Mouse (Mus musculus) frontal cortex, postnatal 36 days (tissue): ENCODE results near the gene Ankrd63.

Source experiments
- DNase-seq, 2 experiments: peaks; one replicate each; pipeline ENCODE4 v3.0.0; 2022; ENCODE audit warnings: low spot score in 2 of 2

Ankrd63 gene

DNA sequence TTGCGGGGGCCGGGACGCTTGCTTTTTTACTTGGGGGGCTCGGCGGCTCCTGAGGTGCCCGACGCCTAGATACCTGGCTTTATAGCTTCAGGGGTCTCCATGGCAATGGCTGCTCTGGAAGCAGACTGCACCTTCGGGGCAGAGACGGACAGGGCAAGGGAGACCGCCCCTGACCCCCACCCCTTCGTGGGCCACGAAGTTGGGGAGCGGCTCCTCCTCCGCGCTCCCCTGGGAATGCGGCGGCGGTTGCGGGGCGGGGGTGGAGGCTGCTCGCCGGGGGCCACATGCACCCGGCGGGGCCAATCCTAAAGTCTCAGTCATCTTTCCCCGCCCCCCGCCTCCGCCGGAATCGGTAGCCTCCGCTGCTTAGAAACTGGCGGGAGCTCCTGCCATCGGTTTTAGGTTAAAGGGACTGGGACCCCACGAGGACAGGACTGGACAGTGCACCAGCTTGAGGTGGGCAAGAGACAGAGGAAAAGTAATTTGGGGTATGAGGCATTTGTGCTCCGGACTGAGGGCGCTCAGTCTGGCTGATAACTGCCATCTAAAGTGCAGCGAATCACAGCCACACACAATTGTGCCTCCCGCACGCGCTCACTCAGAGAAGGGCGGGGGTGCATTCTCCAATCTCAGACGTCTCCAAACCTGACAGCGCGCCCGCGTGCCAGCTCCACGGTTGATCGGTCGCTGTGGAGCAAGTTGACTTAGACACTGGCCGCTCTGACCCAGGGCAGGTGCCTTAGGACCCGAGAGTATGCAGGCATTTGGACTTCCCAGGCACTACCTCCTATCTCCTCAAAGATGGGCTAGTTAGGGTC, at the start of gene Ankrd63:
Gene Ankrd63, minus strand, starts transcription at position 51 of the 818 bp plus-strand sequence.
- DNase-seq, result peak in 1 of 2 experiments; percentile 56

DNA sequence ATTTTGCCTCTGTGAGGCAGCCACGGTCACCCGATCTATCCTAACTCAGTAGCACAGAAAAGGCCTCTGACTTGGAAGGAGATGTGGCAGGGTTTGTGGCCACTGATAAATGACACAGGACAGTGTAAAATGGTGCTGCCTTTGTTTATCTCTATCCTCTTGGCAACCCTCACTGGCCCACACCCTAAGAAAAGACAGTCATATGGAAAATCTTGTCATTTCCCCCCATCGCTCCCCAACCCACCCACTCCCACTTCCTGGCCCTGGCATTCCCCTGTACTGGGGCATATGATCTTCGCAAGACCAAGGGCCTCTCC, 49.0 kb upstream of the Ankrd63 start:
- DNase-seq, result no peak

DNA sequence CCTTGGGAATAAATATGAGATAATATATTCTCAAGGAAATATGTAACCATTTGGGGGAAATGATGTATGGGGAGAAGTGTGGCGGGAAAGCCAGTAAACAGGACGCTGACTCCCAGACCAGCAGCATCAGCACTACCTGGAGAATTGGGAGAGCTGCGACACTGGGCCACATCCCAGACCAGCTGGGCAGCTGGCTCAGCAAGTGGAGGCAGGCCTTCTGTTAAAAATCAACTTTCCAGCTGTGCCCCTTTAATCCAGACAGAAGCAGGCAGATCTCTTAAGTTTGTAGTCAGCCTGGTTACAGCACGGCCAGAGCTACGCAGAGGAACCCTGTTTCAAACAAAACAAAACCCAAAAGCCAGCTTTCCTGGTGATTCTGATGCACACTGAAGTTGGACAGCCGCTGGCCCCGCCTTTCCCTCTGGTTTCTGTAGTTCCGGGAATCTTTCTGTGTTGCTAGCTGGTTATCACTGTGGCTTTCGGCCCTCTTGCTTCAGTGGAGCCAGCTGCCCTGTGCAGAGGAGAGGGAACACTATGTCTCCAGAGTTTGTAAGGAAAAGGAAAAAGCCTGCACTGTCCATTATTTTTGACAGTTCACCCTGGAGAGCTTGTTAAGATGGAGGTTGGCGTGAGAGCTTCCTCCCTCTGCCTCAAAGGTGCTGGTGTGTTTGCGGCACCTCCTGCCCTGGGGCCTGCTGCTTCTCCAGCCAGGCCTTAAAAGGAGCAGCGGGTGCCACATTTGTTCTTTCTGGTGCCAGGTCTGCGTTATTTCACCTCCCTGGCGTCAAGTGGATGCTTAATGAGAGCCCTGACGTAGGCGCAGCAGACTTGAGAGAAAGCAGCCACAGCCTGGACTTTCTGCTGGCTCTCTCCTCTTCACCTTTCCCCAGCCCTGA, 48.4 kb upstream of the Ankrd63 start:
- no peak for DNase-seq

DNA sequence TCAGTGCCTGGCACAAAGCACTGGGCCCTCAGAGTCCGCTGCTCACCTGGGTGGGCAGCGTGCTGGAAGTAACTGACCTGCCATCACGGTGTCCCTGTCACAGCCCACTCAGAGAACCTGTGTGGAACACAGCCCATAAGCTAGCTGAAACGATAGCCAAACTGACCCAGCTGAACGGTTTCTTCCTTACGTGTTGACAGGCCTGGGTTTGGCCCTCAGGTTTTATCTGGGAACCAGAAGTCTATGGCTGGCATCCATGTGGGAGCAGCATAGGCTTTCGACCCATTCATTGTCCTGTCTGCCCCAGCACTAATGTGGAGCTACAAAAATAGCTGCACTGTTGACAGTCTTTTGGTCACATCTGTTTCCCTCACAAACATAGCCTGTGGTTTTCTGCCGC, 46.7 kb upstream of the Ankrd63 start:
- DNase-seq, result no peak

DNA sequence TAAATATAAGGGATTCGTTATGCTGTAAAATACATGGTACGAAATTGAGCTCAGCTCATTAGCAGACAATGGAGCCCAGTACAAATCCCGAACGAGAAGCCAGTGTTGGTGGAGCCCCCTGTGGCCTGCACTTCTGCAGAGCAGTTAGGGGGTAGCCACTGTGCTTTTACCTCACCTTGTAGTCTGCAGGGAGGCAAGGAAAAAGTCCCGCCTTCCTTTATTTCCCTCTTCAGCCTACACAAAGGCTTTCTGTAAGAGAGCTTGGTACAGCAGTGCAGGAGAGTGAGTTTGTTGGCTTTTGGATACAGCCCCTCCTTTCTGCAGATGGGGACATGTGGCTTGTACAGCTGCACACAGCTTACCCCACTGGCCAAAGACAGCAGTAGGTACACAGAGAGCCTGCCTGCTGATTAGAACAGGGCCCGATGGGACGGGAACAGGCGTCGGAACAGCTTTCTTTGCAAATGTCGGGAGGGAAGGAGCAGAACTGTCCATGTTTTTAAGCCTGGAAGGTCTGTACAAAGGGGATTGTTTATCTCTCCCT, 45.6 kb upstream of the Ankrd63 start:
- DNase-seq, result no peak

DNA sequence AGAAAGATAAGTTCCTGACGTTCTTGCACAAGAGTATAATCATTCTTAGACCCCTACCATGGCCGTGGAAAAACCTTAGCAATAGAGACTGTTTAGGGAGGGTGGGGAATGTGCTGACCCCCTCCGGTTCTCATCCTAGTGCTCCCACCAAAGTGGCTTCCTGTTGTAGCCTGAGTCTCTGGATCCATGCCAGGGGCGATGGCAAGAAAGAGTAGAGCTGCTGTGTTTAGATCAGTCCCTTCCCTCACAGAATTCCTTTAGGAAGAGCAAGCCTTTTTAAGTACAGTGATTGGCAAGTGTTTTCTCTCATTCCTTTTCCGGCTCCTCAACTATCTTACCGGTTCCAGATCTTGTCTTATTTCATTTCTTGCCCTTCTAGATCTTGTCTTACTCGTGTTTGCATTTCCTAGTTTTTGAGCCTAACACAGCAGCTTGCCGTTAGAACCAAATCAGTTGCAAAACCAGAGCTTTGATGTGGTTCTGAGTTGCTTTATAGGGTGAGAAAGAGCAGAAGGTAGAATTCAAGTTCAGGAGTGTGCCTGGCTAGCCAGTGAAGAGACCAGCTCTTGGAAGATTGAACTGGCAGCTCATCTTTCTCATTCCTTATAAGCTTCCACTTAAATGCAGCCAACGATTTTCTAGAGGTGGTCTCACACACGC, 43.7 kb upstream of the Ankrd63 start:
- no peak for DNase-seq

DNA sequence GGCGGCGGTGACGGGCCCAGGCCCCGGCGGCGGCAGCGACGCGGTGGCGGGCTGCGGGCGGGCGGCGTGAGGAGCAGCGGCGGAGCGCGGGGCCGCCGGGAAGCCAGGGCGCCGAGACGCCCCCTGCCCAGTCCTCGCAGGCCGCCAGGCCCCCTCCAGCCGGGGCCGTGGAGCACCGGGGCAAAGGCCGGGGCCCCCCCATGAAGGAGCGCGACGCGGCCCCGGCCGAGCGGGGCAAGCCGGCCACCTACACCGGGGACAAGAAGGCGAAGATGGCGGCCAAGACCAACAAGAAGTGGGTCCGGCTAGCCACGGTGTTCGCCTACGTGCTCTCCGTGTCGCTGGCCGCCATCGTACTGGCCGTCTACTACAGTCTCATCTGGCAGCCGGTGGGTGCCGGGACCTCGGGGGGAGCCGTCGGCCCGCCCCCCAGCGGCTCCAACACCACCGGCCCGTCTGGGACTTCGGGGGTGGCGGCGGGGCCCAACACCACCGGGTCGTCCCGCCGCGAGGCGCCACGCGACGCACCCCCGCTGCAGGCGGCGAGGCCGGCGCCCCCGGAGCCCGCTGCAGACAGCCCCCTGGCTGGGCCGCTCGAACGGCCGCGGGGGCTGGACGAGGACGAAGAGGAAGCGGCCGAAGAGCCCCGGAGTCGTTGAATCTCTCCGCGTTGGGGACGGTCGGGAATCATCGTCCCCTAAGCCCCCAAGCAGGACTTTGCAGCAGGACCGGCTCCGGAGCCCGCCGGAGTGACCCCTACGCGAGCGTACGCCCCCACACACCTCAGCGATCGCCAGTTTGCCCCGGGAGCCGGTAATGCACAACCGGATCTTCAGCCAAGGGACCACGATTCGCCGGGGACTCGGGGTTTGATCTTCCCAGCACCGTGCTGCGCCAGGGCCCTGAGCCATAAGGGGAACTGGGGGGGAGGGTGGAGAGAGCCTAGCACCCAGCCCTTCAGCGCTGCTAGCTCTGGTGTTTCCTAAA, 42.4 kb upstream of the Ankrd63 start:
- DNase-seq, result no peak

DNA sequence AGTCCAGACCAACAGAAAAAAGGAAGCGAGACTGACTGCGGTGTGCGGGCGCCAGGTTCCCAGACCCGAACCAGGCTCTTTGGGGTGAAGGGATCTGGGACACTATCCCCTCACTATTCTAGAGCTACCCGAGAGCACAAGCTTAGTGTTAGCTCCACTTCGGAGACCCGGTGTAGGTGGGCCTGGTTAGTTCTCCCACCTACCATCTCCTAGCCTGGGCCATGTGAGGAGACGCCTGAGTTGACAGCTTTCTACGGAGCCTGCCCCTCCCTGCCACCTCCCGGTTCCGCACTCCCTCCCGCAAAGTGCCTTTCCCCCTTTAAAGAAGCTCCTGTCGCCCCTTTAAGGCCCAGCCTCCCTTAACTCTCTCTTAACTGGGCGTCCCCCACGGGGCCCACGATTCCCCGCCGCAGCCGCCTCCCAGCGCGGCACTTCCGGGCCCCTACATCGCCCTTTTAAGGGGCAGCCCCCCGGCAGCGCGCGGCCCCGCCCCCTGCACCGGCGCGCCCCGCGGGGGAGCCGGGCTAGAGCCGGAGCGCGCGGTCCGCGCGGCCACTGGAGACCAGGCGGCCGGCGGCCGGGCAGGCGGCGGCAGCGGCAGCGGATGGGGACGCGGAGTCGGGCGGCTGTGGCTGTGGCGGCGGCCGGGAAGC, 41.6 kb upstream of the Ankrd63 start, which contains the start of gene Inafm2:
Gene Inafm2, plus strand, starts transcription at position 527 of the 653 bp plus-strand sequence.
- DNase-seq, result peak; percentile 89 to 93

DNA sequence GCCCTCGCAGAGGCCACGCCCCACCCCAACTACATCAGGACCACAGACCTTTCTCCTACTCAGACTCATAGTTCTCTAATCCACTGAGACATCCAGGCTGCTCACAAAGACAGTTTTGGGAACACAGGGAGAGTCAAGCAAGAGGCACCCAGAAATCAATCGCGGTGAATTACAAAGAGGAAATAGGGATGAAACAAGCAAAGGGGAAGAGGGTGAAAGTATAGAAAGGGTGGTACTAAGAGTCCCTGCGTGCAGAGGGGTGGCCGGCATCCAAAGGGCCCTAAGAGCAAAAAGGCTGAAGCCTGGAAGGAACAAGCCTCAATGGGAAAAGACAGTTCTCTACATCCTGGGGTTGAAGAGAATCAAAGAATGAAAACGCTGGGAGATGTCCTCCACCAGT, 40.9 kb upstream of the Ankrd63 start:
- DNase-seq, result no peak

DNA sequence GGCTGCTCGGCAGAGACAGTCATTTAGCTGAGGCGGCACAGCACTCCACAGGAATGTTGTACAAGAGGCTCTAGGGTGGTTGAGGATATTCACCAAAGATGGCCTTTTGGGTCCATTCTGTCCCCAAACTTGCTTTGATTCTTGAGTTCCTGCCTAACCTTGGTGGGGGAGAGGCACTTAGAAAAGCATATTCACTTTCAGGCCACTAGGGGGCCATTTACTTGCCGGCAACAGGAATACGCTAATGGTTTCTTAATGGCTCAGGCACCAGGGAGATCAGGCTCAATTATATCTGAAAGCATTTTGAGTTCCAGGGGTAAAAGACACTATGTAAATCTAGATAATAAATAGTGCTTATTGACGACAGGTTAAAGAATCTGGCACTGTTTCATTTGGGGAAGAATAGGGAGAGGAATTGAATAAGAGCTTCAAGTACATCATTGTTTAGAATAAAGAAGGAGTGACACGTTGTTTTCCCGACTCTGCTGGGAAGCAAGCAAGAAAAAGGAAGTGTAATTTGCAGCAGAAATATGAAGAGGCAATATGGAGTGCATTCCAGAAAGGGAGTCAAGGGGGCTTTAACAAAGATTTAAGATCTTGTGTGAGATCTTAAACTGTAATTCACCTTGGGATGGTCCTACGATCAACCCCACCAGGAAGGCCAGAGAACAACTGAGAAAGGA, 39.6 kb upstream of the Ankrd63 start:
- DNase-seq, result no peak

DNA sequence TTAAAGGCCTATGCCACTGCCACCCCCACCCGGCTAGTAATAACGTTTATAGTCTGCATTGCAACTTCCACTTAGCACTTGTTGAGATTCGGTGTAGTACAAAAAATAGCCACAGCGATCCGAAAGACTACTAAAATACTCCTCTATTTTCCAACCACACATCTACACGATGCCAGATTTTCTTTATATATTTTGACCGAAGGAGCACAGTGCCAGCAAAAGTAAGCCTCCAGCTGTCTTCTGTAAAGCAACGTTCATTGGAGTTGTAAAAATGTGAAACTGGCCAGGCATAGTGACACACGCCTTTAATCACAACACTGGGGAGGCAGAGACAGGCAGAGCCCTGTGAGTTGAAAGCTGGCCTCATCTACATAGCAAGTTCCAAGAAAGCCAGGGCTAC, 37.4 kb upstream of the Ankrd63 start:
- DNase-seq, result peak in 1 of 2 experiments; percentile 70

DNA sequence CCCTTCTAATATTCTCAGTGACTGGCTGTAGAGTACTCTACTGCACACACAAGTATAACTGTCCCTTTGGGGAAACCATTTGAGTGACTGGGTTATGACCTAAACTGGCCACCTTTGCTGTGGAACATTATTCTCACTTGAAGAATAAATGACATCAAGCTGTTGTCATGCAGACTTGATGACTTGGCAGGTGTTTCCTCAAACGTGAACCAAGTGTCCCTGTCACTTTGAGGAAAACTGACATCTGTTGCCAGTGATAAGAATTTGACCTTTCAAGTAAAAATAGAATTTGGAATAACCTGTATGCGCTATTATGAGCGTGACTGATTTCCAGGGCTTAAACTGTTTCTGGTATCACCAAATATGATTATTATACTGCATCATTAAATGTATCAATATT, 36.6 kb upstream of the Ankrd63 start:
- no peak for DNase-seq

DNA sequence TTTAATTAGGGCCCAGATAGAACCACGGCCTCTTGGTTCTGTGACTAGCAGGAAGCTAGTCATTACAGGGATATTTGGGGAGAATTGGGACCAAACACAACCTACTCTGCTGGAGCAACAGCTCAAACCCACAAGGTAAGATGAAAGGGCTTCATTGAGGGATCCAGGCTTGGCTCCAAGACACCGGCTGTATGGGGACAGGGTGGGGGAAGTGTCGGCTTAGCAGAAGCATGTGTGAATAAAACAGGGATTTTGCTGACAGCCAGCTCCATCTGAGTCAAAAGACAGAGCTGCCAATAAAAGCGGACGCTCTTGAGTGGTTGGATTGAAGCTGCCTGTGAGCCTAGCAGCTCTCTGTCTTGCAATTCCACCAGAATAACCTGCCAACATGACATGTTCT, 29.6 kb upstream of the Ankrd63 start:
- peak in 1 of 2 experiments; percentile 72 for DNase-seq

DNA sequence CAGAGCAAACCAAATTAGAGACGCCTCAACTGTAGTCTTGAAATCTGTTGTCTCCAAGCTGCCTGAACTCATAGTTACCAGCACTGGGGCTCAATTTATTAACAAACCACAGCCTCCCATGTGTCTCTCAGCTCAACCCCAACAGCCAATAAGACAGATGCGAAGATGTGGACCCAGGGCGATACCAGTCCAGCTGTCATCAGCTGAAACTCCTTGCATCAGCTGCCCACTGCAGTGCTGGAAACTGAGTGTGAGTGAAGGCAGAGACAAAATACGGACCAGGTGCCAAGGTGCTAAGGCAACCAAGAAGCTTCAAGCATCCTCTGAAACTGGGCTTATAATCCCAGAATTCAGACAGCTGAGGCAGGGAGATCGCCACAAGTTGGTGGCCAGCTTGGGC, 28.2 kb upstream of the Ankrd63 start:
- DNase-seq, result no peak

DNA sequence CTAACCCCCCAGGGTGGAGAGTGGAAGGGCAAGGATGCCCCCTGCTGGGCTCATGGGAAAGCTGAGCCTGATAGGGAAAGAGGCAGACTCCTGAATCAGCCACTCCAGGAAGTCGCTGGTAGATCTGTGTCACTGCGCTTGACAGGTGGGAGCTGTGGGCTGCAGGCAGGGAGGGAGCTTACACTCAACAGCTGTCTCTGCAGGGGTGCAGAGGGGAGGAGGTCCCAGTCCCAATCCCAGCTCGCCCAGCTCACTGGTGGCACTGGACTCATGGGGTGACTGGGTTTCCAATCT, 26.8 kb upstream of the Ankrd63 start:
- peak; percentile 76 to 79 for DNase-seq

DNA sequence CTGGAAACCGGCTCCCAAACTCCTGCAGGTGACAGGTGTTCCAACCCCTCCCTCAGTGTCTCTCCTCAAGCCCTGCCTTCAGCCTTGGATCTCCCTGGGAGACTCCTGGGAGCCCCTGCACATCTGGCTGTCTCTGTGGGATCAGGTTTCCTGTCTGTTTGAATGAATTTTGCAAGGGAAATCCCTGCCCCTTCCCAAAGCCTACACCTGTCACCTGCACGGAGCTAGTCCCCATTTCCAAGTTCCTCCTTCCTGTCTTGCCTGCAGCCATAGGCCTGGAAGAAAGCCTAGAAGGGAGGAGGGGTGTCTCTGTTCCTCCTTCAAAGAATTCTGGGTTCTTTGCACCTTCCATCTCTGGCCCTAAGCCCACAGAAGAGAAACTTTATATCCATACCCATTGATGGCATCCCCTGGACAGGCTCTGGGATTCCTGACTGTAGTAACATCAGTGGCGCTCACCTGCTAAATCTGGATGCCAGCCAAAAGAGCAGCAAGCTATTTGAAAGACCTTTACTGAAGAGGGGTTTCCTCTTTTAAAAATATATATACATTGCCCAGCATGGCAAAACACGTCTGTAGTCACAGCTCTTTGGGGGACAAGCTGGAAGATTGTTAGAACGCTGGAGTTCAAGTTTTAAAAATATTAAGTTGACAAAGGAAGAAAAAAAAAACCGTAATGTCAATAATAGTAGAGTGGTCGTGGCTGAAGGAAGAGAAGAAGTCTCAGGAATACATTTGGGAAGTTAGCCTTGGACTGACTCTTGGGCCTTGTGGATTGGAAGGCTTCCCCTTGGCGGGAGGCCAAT, 26.3 kb upstream of the Ankrd63 start:
- DNase-seq, result no peak

DNA sequence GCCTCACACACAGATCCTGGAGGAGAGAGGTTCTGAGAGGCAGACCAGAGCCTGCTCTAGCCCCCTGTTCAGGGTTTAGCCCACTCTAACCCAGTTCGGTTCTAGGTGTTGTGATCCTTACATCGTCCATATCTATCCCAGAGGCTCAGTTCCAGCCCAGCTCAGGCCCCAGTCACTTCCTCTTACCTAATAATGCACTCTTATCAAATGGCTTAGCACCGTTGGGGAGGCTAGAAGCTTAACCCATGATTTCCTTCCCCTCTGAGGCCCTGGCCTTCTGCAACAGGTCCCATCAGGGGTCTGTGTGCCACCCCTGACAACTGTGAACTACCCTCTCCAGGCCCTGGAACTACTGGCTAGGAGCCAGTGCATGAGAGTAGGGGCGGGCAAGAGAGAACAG, 25.4 kb upstream of the Ankrd63 start:
- DNase-seq, result no peak

DNA sequence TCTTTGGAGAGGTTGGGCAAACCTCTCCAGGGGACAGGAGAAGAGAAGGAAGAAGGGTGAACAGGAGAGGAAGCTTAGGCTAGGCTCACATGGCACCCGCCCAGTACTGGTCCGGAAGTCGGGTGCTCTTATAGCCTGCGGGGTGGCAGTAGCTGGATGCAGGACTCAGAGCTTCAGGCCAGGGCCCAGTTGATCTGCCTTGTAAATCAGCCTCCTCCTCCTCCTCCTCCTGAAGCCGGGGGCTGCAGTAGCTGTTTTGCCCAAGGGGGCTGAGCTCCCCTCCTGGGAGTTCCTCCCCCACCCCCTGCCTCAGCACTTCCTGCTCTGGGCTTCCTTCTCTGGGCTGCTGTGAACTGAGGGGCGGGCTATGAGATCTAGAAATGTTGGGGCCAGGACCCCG, 24.6 kb upstream of the Ankrd63 start, which contains the start of gene Plcb2:
Gene Plcb2, minus strand, starts transcription at position 102 of the 400 bp plus-strand sequence.
- no peak for DNase-seq

DNA sequence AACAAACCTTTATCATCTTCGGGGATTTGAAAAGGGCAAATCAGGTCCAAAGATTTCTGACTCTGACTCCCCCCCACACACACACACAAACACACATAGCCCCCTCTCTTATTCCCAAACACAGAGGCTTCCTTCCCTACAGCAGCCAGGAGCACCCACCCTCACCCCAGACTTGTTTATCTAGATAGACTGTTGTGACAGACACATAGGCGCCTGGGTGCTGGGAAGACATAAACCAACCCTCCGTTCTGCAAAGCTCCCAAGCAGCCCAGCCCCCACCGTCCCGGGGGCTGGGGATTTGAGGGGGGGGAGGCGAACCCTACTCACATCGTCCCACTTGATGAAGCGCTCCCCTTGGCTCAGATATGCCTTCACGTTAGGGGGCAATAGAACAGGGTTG, 24.1 kb upstream of the Ankrd63 start:
- no peak for DNase-seq
